Mouse (Mus musculus): ENCODE data around the gene Hmcn1. TPM values are rescaled to one million over a fixed set of nuclear protein-coding genes. Genes with fewer than 3 reads are reported as not detected.
A peak's percentile ranks its signal among the peaks of the same experiment; 100 is the strongest.

Gene Hmcn1
- total and polyA plus RNA-seq, 3 experiments, result not detected

DNA sequence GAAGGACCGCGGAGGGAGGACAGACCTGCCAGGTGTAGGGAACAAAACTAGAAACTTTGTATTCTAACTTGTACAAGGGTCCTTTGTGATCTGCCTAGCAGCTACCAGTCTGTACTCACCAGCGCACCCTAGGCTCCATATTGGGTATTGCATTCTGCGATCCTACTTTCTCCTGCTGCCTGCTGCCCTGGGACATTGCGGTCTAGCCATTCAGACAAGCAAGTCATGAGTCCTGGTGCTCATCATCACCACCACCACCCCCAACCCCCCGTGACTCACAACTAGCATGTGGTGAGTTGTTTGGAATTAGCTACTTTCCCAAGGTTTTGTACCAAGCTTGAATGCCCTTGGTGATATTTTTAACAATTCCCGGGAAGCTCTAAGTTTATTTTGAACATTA, 17.8 kb upstream of the Hmcn1 start:
- H3K4me3 ChIP-seq (ENCODE audit: control insufficient read depth in 1 of 2, insufficient read depth in 1 of 2, low read depth in 2 of 2, low read length in 2 of 2), result no peak overlapping the region
- H3K9me3 ChIP-seq (replicated peaks; ENCODE audit: insufficient read depth, low read length), result no peaks in the 10 kb centered on the region
- H3K79me2 ChIP-seq (ENCODE audit: control insufficient read depth, insufficient read depth, low read length, poor library complexity), result no peaks in the 10 kb centered on the region
- H3K4me1 ChIP-seq (ENCODE audit: control insufficient read depth in 1 of 2, insufficient read depth in 2 of 2, low read length in 2 of 2), result no peaks in the 10 kb centered on the region
- peak; percentile 74 for DNase-seq (ENCODE audit: low read depth, low spot score)
- no peak overlapping the region for H3K27ac ChIP-seq (ENCODE audit: control insufficient read depth, low read depth, low read length)
- peaks cover 0 to 1% of the 10 kb centered on the region in 2 experiments; a peak in 2 of 4 replicates for H3K27me3 ChIP-seq (ENCODE audit: control insufficient read depth in 1 of 2, insufficient read depth in 2 of 2, low read length in 2 of 2)
- no peak overlapping the region for H3K9ac ChIP-seq (ENCODE audit: control insufficient read depth, low read depth, low read length, poor library complexity, severe bottlenecking)
- TF ChIP-seq SMC3 (IDR thresholded peaks at IDR 0.05; ENCODE audit: low read depth, low read length) (peak; percentile 31; the same call in 1 of the 2 replicates), MAZ (IDR thresholded peaks at IDR 0.05; ENCODE audit: low read depth, low read length) (no peak), CTCF (IDR thresholded peaks at IDR 0.05 in 2 of 3, conservative IDR thresholded peaks at IDR 0.05 in 1 of 3; ENCODE audit: control insufficient read depth in 1 of 3, insufficient read depth in 1 of 3, low read depth in 2 of 3, low read length in 3 of 3, poor library complexity in 1 of 3, severe bottlenecking in 1 of 3) (peak; percentile 57 to 90 (median 69)), POLR2AphosphoS5 (IDR thresholded peaks at IDR 0.05; ENCODE audit: borderline replicate concordance, low read depth, low read length) (no peak), USF1 (IDR thresholded peaks at IDR 0.05; ENCODE audit: low read depth, low read length) (no peak), RAD21 (IDR thresholded peaks at IDR 0.05; ENCODE audit: low read depth, low read length) (peak; percentile 17), KAT2A (conservative IDR thresholded peaks at IDR 0.05; ENCODE audit: low read depth, low read length) (no peak)
- H3K36me3 ChIP-seq (ENCODE audit: control insufficient read depth in 1 of 2, insufficient read depth in 2 of 2, low read length in 2 of 2), result no peaks in the 10 kb centered on the region

GRCm38 (mm10) chr1:151009115-151009797, 16.0 kb upstream of the Hmcn1 start:
- Histone ChIP-seq H3K36me3 (ENCODE audit: control insufficient read depth in 1 of 2, insufficient read depth in 2 of 2, low read length in 2 of 2) (no peaks in the 10 kb centered on the region), H3K27me3 (ENCODE audit: control insufficient read depth in 1 of 2, insufficient read depth in 2 of 2, low read length in 2 of 2) (no peaks in the 10 kb centered on the region; a peak in 2 of 4 replicates), H3K79me2 (ENCODE audit: control insufficient read depth, insufficient read depth, low read length, poor library complexity) (no peaks in the 10 kb centered on the region), H3K4me1 (ENCODE audit: control insufficient read depth in 1 of 2, insufficient read depth in 2 of 2, low read length in 2 of 2) (no peaks in the 10 kb centered on the region), H3K4me3 (ENCODE audit: control insufficient read depth in 1 of 2, insufficient read depth in 1 of 2, low read depth in 2 of 2, low read length in 2 of 2) (no peak overlapping the region), H3K9me3 (replicated peaks; ENCODE audit: insufficient read depth, low read length) (no peaks in the 10 kb centered on the region), H3K9ac (ENCODE audit: control insufficient read depth, low read depth, low read length, poor library complexity, severe bottlenecking) (no peak overlapping the region), H3K27ac (ENCODE audit: control insufficient read depth, low read depth, low read length) (no peak overlapping the region)
- peak; percentile 75 for DNase-seq (ENCODE audit: low read depth, low spot score)
- TF ChIP-seq MXI1 (IDR thresholded peaks at IDR 0.05; ENCODE audit: low read depth, low read length), result no peak
- peak; percentile 75 for TF ChIP-seq RAD21 (IDR thresholded peaks at IDR 0.05; ENCODE audit: low read depth, low read length)
- no peak for TF ChIP-seq CHD2 (IDR thresholded peaks at IDR 0.05; ENCODE audit: low read length)
- TF ChIP-seq POLR2AphosphoS2 (IDR thresholded peaks at IDR 0.05; ENCODE audit: low read length), result no peak
- TF ChIP-seq CTCF (IDR thresholded peaks at IDR 0.05 in 2 of 3, conservative IDR thresholded peaks at IDR 0.05 in 1 of 3; ENCODE audit: control insufficient read depth in 1 of 3, insufficient read depth in 1 of 3, low read depth in 2 of 3, low read length in 3 of 3, poor library complexity in 1 of 3, severe bottlenecking in 1 of 3), result peak; percentile 60 to 90 (median 86)
- TF ChIP-seq SMC3 (IDR thresholded peaks at IDR 0.05; ENCODE audit: low read depth, low read length), result peak; percentile 67
- TF ChIP-seq ZC3H11A (IDR thresholded peaks at IDR 0.05; ENCODE audit: low read depth, low read length), result peak; percentile 37; the same call in 1 of the 2 replicates

- Histone ChIP-seq H3K9me3 (replicated peaks; ENCODE audit: insufficient read depth, low read length) (no peaks in the 10 kb centered on the region), H3K4me3 (ENCODE audit: control insufficient read depth in 1 of 2, insufficient read depth in 1 of 2, low read depth in 2 of 2, low read length in 2 of 2) (no peak overlapping the region), H3K27ac (ENCODE audit: control insufficient read depth, low read depth, low read length) (no peak overlapping the region), H3K4me1 (ENCODE audit: control insufficient read depth in 1 of 2, insufficient read depth in 2 of 2, low read length in 2 of 2) (no peaks in the 10 kb centered on the region), H3K27me3 (ENCODE audit: control insufficient read depth in 1 of 2, insufficient read depth in 2 of 2, low read length in 2 of 2) (no peaks in the 10 kb centered on the region; a peak in 3 of 4 replicates), H3K9ac (ENCODE audit: control insufficient read depth, low read depth, low read length, poor library complexity, severe bottlenecking) (no peak overlapping the region), H3K79me2 (ENCODE audit: control insufficient read depth, insufficient read depth, low read length, poor library complexity) (no peaks in the 10 kb centered on the region), H3K36me3 (ENCODE audit: control insufficient read depth in 1 of 2, insufficient read depth in 2 of 2, low read length in 2 of 2) (no peaks in the 10 kb centered on the region)
- DNase-seq (ENCODE audit: low read depth, low spot score), result no peak
- no peak for TF ChIP-seq SMC3 (IDR thresholded peaks at IDR 0.05; ENCODE audit: low read depth, low read length)
Observed at GRCm38 (mm10) chr1:151007747-151008146, 14.5 kb upstream of the Hmcn1 start.
